Mouse (Mus musculus): Measurements from ENCODE around the gene Dusp10. TPM values are rescaled to one million over a fixed set of nuclear protein-coding genes. Genes with fewer than 3 reads are reported as not detected.

The Dusp10 gene
- polyA plus RNA-seq, 1 experiment, result 9.1 TPM

DNA sequence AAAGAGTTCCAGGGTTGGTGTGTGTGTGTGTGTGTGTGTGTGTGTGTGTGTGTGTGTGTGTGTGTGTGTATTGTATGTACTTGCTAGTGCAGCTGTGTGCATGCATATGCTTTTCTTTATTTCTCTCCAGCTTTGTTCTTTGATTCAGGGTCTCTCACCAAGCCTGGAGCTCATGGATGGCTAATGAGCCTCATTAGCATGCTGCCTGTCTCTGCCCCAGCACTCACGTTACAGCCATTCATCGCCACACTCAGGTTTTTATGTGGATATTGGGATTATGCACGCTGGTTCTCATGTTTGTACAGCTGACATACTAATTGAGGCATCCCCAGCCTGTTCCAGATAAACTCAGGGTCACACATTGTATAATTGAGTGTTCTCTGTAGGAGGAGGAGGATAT is 81.8 kb downstream of the Dusp10 start:
- no peak for TF ChIP-seq CTCF (IDR thresholded peaks at IDR 0.05; ENCODE audit: control insufficient read depth, insufficient read depth, insufficient read length)
- TF ChIP-seq MYOD1 (IDR thresholded peaks at IDR 0.05; ENCODE audit: control insufficient read depth, insufficient read length, low read depth), result peak; percentile 44
- Histone ChIP-seq H3K79me3 (ENCODE audit: low read depth) (no peaks in the 10 kb centered on the region), H3K79me2 (ENCODE audit: control insufficient read depth, insufficient read depth) (no peaks in the 10 kb centered on the region), H3ac (ENCODE audit: control insufficient read depth, insufficient read length, low read depth) (no peak overlapping the region), H3K4me3 (ENCODE audit: insufficient read depth, poor library complexity, severe bottlenecking) (no peak overlapping the region), H3K36me3 (ENCODE audit: control insufficient read depth, insufficient read depth) (no peaks in the 10 kb centered on the region), H3K27me3 (ENCODE audit: control insufficient read depth, insufficient read depth, insufficient read length) (no peaks in the 10 kb centered on the region)

DNA sequence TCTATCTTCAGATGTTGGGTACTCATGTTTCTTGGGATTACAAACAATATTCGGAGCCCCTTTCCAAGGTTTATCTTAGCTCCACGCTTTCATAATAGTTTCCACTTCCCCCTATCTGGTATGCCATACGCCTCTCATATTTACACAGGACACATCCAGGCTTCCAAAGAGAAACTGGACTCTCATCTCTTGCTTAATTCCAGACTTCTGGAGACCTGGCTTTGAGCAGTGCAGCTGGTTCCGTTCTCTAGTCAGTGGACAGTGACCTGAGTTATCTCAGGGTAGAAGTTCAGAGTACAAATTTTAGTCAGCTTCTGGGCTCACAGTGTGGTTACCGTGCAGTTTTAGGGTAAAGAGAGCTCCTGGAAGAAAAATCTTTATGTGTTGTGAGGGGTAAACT is 87.3 kb downstream of the Dusp10 start:
- Histone ChIP-seq H3K79me3 (ENCODE audit: low read depth) (no peaks in the 10 kb centered on the region), H3K27me3 (ENCODE audit: control insufficient read depth, insufficient read depth, insufficient read length) (no peaks in the 10 kb centered on the region), H3K79me2 (ENCODE audit: control insufficient read depth, insufficient read depth) (no peaks in the 10 kb centered on the region), H3K36me3 (ENCODE audit: control insufficient read depth, insufficient read depth) (no peaks in the 10 kb centered on the region), H3K4me3 (ENCODE audit: insufficient read depth, poor library complexity, severe bottlenecking) (no peak overlapping the region), H3ac (ENCODE audit: control insufficient read depth, insufficient read length, low read depth) (no peak overlapping the region)
- no peak for TF ChIP-seq USF1 (IDR thresholded peaks at IDR 0.05; ENCODE audit: low read depth)
- no peak for TF ChIP-seq CEBPB (IDR thresholded peaks at IDR 0.05; ENCODE audit: low read depth)
- no peak for TF ChIP-seq MYOG (IDR thresholded peaks at IDR 0.05; ENCODE audit: control insufficient read depth, extremely low read depth, insufficient read length)
- TF ChIP-seq MAX (IDR thresholded peaks at IDR 0.05), result no peak
- TF ChIP-seq MYOD1 (IDR thresholded peaks at IDR 0.05; ENCODE audit: control insufficient read depth, insufficient read length, low read depth), result no peak
- TF ChIP-seq FOSL1 (IDR thresholded peaks at IDR 0.05; ENCODE audit: insufficient read depth, low read length, poor library complexity, severe bottlenecking), result no peak

DNA sequence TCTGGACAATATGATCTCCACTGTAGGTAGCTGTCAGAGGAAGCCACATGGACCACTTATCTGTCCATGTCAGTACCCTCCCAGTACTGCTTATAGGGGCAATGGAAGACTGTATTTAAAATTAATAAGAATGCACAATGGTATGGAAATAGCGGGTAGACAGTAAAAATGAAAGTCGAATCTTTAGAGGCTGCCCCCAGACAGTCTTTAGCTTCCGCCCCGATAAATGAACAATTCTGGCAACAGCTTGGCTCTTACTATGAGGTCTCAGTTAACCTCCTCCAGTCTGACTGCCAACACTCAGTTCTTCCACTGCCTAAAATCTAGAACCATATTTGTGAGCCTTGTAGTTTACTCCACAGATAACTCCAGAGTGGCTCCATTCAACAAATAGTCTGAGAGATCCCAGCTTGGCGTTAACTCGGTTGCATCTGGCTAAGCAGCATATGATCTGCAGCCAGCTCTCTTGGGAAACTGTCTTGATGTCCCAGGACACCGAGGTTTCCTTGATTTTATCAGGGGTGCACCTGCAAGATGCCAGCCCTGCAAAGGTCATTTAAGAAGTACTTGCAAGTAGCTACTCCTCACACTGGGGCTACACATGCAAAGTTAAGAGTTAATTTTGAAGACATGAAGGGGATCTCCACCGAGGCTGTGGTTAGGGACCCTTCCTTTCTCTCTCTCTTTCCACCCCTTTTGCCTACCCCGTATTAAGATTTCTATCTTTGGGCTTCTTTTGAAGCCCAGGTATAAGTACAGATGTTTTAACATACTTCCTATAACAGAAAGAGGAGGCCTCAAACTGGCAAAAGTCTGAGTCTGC is 88.0 kb downstream of the Dusp10 start:
- Histone ChIP-seq H3ac (ENCODE audit: control insufficient read depth, insufficient read length, low read depth) (no peak overlapping the region), H3K27me3 (ENCODE audit: control insufficient read depth, insufficient read depth, insufficient read length) (no peaks in the 10 kb centered on the region), H3K4me3 (ENCODE audit: insufficient read depth, poor library complexity, severe bottlenecking) (no peak overlapping the region), H3K79me3 (ENCODE audit: low read depth) (no peaks in the 10 kb centered on the region), H3K79me2 (ENCODE audit: control insufficient read depth, insufficient read depth) (no peaks in the 10 kb centered on the region), H3K36me3 (ENCODE audit: control insufficient read depth, insufficient read depth) (no peaks in the 10 kb centered on the region)
- no peak for TF ChIP-seq USF1 (IDR thresholded peaks at IDR 0.05; ENCODE audit: low read depth)
- no peak for TF ChIP-seq MYOD1 (IDR thresholded peaks at IDR 0.05; ENCODE audit: control insufficient read depth, insufficient read length, low read depth)
- TF ChIP-seq MYOG (IDR thresholded peaks at IDR 0.05; ENCODE audit: control insufficient read depth, extremely low read depth, insufficient read length), result no peak
- no peak for TF ChIP-seq CTCF (IDR thresholded peaks at IDR 0.05; ENCODE audit: control insufficient read depth, insufficient read depth, insufficient read length)
- TF ChIP-seq FOSL1 (IDR thresholded peaks at IDR 0.05; ENCODE audit: insufficient read depth, low read length, poor library complexity, severe bottlenecking), result no peak
- no peak for TF ChIP-seq MAX (IDR thresholded peaks at IDR 0.05)
- TF ChIP-seq CEBPB (IDR thresholded peaks at IDR 0.05; ENCODE audit: low read depth), result no peak

DNA sequence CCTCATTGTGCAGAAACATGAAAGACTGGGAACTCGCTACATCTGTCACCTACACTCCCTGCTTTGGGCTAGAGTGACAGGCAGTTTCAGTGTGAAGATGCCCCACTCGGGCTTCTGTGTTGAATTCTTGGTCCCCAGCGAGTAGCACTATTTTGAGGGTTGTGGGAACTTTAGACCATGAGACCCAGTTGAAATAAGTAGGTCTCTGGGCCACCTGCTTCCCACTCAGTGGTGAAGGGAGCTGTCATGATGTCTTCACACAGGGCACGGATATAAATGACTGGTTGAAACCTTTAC is 88.6 kb downstream of the Dusp10 start:
- TF ChIP-seq MAX (IDR thresholded peaks at IDR 0.05) (no peak), MYOD1 (IDR thresholded peaks at IDR 0.05; ENCODE audit: control insufficient read depth, insufficient read length, low read depth) (no peak), USF1 (IDR thresholded peaks at IDR 0.05; ENCODE audit: low read depth) (no peak), CTCF (IDR thresholded peaks at IDR 0.05; ENCODE audit: control insufficient read depth, insufficient read depth, insufficient read length) (no peak), CEBPB (IDR thresholded peaks at IDR 0.05; ENCODE audit: low read depth) (no peak), FOSL1 (IDR thresholded peaks at IDR 0.05; ENCODE audit: insufficient read depth, low read length, poor library complexity, severe bottlenecking) (no peak), MYOG (IDR thresholded peaks at IDR 0.05; ENCODE audit: control insufficient read depth, extremely low read depth, insufficient read length) (no peak)
- no peaks in the 10 kb centered on the region for H3K36me3 ChIP-seq (ENCODE audit: control insufficient read depth, insufficient read depth)
- no peak overlapping the region for H3ac ChIP-seq (ENCODE audit: control insufficient read depth, insufficient read length, low read depth)
- no peaks in the 10 kb centered on the region for H3K27me3 ChIP-seq (ENCODE audit: control insufficient read depth, insufficient read depth, insufficient read length)
- H3K79me3 ChIP-seq (ENCODE audit: low read depth), result no peaks in the 10 kb centered on the region
- no peak overlapping the region for H3K4me3 ChIP-seq (ENCODE audit: insufficient read depth, poor library complexity, severe bottlenecking)
- no peaks in the 10 kb centered on the region for H3K79me2 ChIP-seq (ENCODE audit: control insufficient read depth, insufficient read depth)

DNA sequence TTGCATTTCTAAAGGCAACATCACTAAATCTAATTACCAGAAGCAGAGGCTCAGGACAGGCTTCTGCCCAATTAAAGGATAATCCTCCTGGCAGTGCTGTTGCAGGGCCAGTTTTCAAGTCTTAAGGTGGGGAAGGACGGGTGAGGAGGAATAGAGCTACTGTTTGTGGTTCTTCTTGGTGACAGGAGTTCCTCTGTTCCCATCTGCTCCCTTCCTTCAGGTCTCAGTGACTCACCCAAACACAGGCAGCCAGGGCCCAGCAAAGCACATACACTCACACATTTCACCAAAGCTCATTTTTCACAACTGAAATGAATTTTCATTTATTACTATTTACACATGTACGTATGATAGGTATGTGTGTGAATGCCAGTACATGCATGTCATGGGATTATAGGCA is 93.7 kb downstream of the Dusp10 start:
- no peaks in the 10 kb centered on the region for H3K36me3 ChIP-seq (ENCODE audit: control insufficient read depth, insufficient read depth)
- no peaks in the 10 kb centered on the region for H3K27me3 ChIP-seq (ENCODE audit: control insufficient read depth, insufficient read depth, insufficient read length)
- no peak overlapping the region for H3K4me3 ChIP-seq (ENCODE audit: insufficient read depth, poor library complexity, severe bottlenecking)
- H3K79me2 ChIP-seq (ENCODE audit: control insufficient read depth, insufficient read depth), result no peaks in the 10 kb centered on the region
- TF ChIP-seq MYOD1 (IDR thresholded peaks at IDR 0.05; ENCODE audit: control insufficient read depth, insufficient read length, low read depth) (peak; percentile 86), CTCF (IDR thresholded peaks at IDR 0.05; ENCODE audit: control insufficient read depth, insufficient read depth, insufficient read length) (no peak)
- no peak overlapping the region for H3ac ChIP-seq (ENCODE audit: control insufficient read depth, insufficient read length, low read depth)
- H3K79me3 ChIP-seq (ENCODE audit: low read depth), result no peaks in the 10 kb centered on the region

DNA sequence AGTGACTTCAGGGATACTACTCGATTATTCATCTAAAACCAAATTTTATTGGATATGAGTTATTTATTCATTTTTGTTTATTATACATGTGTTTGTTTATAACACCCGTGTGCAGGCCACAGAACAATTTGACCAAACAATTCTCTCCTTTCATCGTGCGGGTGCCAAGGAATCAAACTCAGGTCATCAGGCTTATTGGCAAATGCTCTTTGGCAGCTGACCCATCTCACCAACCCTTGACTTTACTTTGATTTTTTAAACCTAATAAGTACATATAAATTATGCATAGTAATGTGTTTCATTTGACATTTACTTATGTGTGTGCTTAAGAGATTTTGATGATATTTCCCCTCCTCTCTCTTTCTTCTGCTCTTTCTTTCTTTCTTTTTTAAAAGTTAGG is 94.3 kb downstream of the Dusp10 start:
- no peaks in the 10 kb centered on the region for H3K27me3 ChIP-seq (ENCODE audit: control insufficient read depth, insufficient read depth, insufficient read length)
- H3ac ChIP-seq (ENCODE audit: control insufficient read depth, insufficient read length, low read depth), result no peak overlapping the region
- no peaks in the 10 kb centered on the region for H3K79me2 ChIP-seq (ENCODE audit: control insufficient read depth, insufficient read depth)
- no peaks in the 10 kb centered on the region for H3K36me3 ChIP-seq (ENCODE audit: control insufficient read depth, insufficient read depth)
- no peaks in the 10 kb centered on the region for H3K79me3 ChIP-seq (ENCODE audit: low read depth)
- no peak for TF ChIP-seq CEBPB (IDR thresholded peaks at IDR 0.05; ENCODE audit: low read depth)
- no peak for TF ChIP-seq MYOG (IDR thresholded peaks at IDR 0.05; ENCODE audit: control insufficient read depth, extremely low read depth, insufficient read length)
- no peak for TF ChIP-seq MAX (IDR thresholded peaks at IDR 0.05)
- TF ChIP-seq USF1 (IDR thresholded peaks at IDR 0.05; ENCODE audit: low read depth), result no peak
- TF ChIP-seq FOSL1 (IDR thresholded peaks at IDR 0.05; ENCODE audit: insufficient read depth, low read length, poor library complexity, severe bottlenecking), result no peak
- TF ChIP-seq MYOD1 (IDR thresholded peaks at IDR 0.05; ENCODE audit: control insufficient read depth, insufficient read length, low read depth), result no peak
- TF ChIP-seq CTCF (IDR thresholded peaks at IDR 0.05; ENCODE audit: control insufficient read depth, insufficient read depth, insufficient read length), result no peak
- H3K4me3 ChIP-seq (ENCODE audit: insufficient read depth, poor library complexity, severe bottlenecking), result no peak overlapping the region

Data from C2C12 (cell line).